Mouse (Mus musculus): ENCODE results near the gene 1110004F10Rik. TPM values are rescaled to one million over a fixed set of nuclear protein-coding genes. Genes with fewer than 3 reads are reported as not detected.

1110004F10Rik gene
- total and polyA plus RNA-seq, 3 experiments = 158 to 182 TPM; not detected in 1

DNA sequence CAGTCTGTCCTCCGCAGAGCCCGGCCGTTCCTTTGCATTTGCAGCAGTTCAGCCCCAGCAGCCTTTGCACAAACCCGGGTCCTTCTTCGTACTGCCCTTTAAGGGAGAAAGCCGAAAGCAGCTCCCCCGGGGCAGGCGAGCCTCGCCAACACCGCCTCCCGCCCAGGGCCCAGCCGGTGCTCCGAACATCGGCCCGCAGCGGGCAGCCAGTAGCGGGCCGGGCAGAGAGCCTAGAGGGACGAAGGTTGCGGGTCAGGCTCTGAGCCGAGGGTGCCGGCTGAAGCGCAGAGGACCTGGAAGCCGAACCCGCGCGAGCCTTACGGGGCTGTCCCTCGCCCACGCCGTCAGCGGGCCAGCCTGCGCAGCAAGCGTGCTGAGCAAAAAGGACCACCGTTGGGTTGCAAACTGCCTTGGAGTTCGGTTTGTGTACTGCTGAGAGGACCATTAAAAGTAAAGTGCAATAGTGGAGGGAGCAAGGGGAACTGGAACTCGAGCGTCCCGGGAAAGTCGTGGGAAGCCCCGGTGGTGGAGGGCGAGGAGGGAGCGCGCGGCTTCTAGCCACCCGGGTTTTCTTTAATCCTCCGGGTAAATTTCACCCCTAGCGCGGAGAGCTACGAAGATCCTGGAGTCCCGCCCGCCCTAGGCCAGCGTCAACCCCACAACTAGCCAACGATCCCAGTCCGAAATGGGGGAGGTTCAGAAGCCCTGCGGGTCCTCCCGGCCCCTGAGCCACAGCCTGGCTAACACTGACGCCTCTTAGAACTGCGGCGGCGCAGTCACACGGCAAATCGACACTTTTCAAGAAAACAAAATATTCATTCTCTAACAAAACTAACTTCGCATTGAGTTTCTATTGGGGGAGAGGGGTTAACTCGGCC is 7.2 kb upstream of the 1110004F10Rik start:
- H3K79me2 ChIP-seq (ENCODE audit: control insufficient read depth, insufficient read depth, low read length, poor library complexity) = no peaks in the 10 kb centered on the region
- no peaks in the 10 kb centered on the region for H3K9me3 ChIP-seq (replicated peaks; ENCODE audit: insufficient read depth, low read length)
- no peak overlapping the region for H3K4me3 ChIP-seq (ENCODE audit: control insufficient read depth in 1 of 2, insufficient read depth in 1 of 2, low read depth in 2 of 2, low read length in 2 of 2)
- no peaks in the 10 kb centered on the region for H3K36me3 ChIP-seq (ENCODE audit: control insufficient read depth in 1 of 2, insufficient read depth in 2 of 2, low read length in 2 of 2)
- H3K27me3 ChIP-seq (ENCODE audit: control insufficient read depth in 1 of 2, insufficient read depth in 2 of 2, low read length in 2 of 2) = no peaks in the 10 kb centered on the region; a peak in 1 of 4 replicates
- no peaks in the 10 kb centered on the region for H3K4me1 ChIP-seq (ENCODE audit: control insufficient read depth in 1 of 2, insufficient read depth in 2 of 2, low read length in 2 of 2)
- no peak for TF ChIP-seq HCFC1 (IDR thresholded peaks at IDR 0.05; ENCODE audit: low read depth, low read length)
- no peak for TF ChIP-seq MEF2A (IDR thresholded peaks at IDR 0.05; ENCODE audit: extremely low read depth, insufficient replicate concordance, low read depth, low read length, poor library complexity, severe bottlenecking)
- TF ChIP-seq USF1 (IDR thresholded peaks at IDR 0.05; ENCODE audit: low read depth, low read length) = no peak
- no peak for TF ChIP-seq SIN3A (IDR thresholded peaks at IDR 0.05; ENCODE audit: low read length)
- TF ChIP-seq RCOR1 (IDR thresholded peaks at IDR 0.05; ENCODE audit: low read depth, low read length) = no peak
- TF ChIP-seq MAFK (IDR thresholded peaks at IDR 0.05; ENCODE audit: borderline replicate concordance, low read depth, low read length) = no peak
- no peak for TF ChIP-seq ZKSCAN1 (IDR thresholded peaks at IDR 0.05; ENCODE audit: low read depth, low read length)
- TF ChIP-seq CHD2 (IDR thresholded peaks at IDR 0.05; ENCODE audit: low read length) = no peak
- TF ChIP-seq TCF12 (IDR thresholded peaks at IDR 0.05; ENCODE audit: low read depth, low read length) = no peak
- no peak for TF ChIP-seq UBTF (IDR thresholded peaks at IDR 0.05; ENCODE audit: borderline replicate concordance, insufficient read depth, low read depth, low read length)
- TF ChIP-seq MAX (IDR thresholded peaks at IDR 0.05; ENCODE audit: low read length) = no peak
- TF ChIP-seq ZNF384 (IDR thresholded peaks at IDR 0.05; ENCODE audit: low read depth, low read length) = no peak
- no peak for TF ChIP-seq SMC3 (IDR thresholded peaks at IDR 0.05; ENCODE audit: low read depth, low read length)
- TF ChIP-seq ELF1 (IDR thresholded peaks at IDR 0.05; ENCODE audit: low read depth, low read length) = no peak
- no peak overlapping the region for H3K9ac ChIP-seq (ENCODE audit: control insufficient read depth, low read depth, low read length, poor library complexity, severe bottlenecking)
- H3K27ac ChIP-seq (ENCODE audit: control insufficient read depth, low read depth, low read length) = no peak overlapping the region
- DNase-seq (ENCODE audit: low read depth, low spot score) = no peak

DNA sequence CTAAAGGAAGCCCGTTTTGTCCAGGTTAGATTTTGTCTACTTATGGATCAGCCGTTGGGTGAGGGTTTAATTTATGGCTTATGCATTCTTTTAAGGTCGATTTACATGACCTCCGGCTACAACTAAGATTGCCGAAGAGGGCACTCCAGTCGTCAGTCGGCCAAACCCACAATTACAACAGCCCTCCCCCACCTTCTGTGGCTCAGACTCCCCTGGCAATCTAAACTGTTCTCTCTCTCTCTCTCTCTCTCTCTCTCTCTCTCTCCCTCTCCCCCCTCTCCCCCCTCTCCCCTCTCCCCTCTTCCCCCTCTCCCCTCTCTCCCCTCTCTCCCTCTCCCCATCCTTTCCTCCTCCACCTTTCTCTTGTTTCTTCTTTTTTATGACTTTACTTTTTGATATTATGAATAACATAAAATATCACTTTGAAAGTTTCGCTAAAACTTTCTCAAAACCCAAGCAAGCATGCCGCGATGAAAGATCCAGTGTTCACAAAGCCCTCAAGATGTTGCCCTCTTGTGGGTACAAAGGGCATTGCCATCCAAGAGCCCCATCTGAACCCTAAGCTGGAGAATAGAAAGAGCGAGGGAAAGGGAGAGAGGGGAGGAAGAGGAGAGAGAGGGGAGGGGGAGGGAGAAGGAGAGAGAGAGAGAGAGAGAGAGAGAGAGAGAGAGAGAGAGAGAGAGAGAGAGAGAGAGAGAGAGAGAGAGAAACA is 6.4 kb upstream of the 1110004F10Rik start:
- H3K9me3 ChIP-seq (replicated peaks; ENCODE audit: insufficient read depth, low read length) = no peaks in the 10 kb centered on the region
- H3K4me3 ChIP-seq (ENCODE audit: control insufficient read depth in 1 of 2, insufficient read depth in 1 of 2, low read depth in 2 of 2, low read length in 2 of 2) = no peak overlapping the region
- peak; percentile 55 for DNase-seq (ENCODE audit: low read depth, low spot score)
- H3K27ac ChIP-seq (ENCODE audit: control insufficient read depth, low read depth, low read length) = no peak overlapping the region
- no peak overlapping the region for H3K9ac ChIP-seq (ENCODE audit: control insufficient read depth, low read depth, low read length, poor library complexity, severe bottlenecking)
- no peaks in the 10 kb centered on the region for H3K79me2 ChIP-seq (ENCODE audit: control insufficient read depth, insufficient read depth, low read length, poor library complexity)
- H3K27me3 ChIP-seq (ENCODE audit: control insufficient read depth in 1 of 2, insufficient read depth in 2 of 2, low read length in 2 of 2) = peaks cover 0 to 2% of the 10 kb centered on the region in 2 experiments; a peak in 1 of 4 replicates
- no peaks in the 10 kb centered on the region for H3K36me3 ChIP-seq (ENCODE audit: control insufficient read depth in 1 of 2, insufficient read depth in 2 of 2, low read length in 2 of 2)
- no peaks in the 10 kb centered on the region for H3K4me1 ChIP-seq (ENCODE audit: control insufficient read depth in 1 of 2, insufficient read depth in 2 of 2, low read length in 2 of 2)
- TF ChIP-seq MAX (IDR thresholded peaks at IDR 0.05; ENCODE audit: low read length) (no peak), MXI1 (IDR thresholded peaks at IDR 0.05; ENCODE audit: low read depth, low read length) (no peak), TAL1 (IDR thresholded peaks at IDR 0.05; ENCODE audit: low read length) (no peak), POLR2A (IDR thresholded peaks at IDR 0.05; ENCODE audit: control insufficient read depth in 1 of 2, insufficient read depth in 1 of 2, low read depth in 1 of 2, low read length in 2 of 2, poor library complexity in 1 of 2) (no peak), CTCF (IDR thresholded peaks at IDR 0.05 in 2 of 3, conservative IDR thresholded peaks at IDR 0.05 in 1 of 3; ENCODE audit: control insufficient read depth in 1 of 3, insufficient read depth in 1 of 3, low read depth in 2 of 3, low read length in 3 of 3, poor library complexity in 1 of 3, severe bottlenecking in 1 of 3) (peak; percentile 44 to 70 (median 62)), CHD1 (IDR thresholded peaks at IDR 0.05; ENCODE audit: low read depth, low read length) (no peak), USF2 (IDR thresholded peaks at IDR 0.05; ENCODE audit: borderline replicate concordance in 1 of 2, insufficient read depth in 1 of 2, low read depth in 1 of 2, low read length in 2 of 2) (no peak), BHLHE40 (IDR thresholded peaks at IDR 0.05; ENCODE audit: borderline replicate concordance, low read depth, low read length) (no peak), HCFC1 (IDR thresholded peaks at IDR 0.05; ENCODE audit: low read depth, low read length) (no peak), CHD2 (IDR thresholded peaks at IDR 0.05; ENCODE audit: low read length) (no peak), ZC3H11A (IDR thresholded peaks at IDR 0.05; ENCODE audit: low read depth, low read length) (peak; percentile 63), USF1 (IDR thresholded peaks at IDR 0.05; ENCODE audit: low read depth, low read length) (no peak), MAZ (IDR thresholded peaks at IDR 0.05; ENCODE audit: low read depth, low read length) (no peak), NELFE (IDR thresholded peaks at IDR 0.05; ENCODE audit: low read depth, low read length) (no peak), RCOR1 (IDR thresholded peaks at IDR 0.05; ENCODE audit: low read depth, low read length) (no peak), E2F4 (IDR thresholded peaks at IDR 0.05; ENCODE audit: borderline replicate concordance, low read depth, low read length) (no peak), JUND (IDR thresholded peaks at IDR 0.05; ENCODE audit: low read depth, low read length) (no peak), ZMIZ1 (IDR thresholded peaks at IDR 0.05; ENCODE audit: low read depth, low read length) (no peak), MEF2A (IDR thresholded peaks at IDR 0.05; ENCODE audit: extremely low read depth, insufficient replicate concordance, low read depth, low read length, poor library complexity, severe bottlenecking) (no peak), SMC3 (IDR thresholded peaks at IDR 0.05; ENCODE audit: low read depth, low read length) (peak; percentile 87), ELF1 (IDR thresholded peaks at IDR 0.05; ENCODE audit: low read depth, low read length) (no peak)

All from MEL (cell line).